Mouse (Mus musculus): ENCODE results near the gene Atp5j.

DNA sequence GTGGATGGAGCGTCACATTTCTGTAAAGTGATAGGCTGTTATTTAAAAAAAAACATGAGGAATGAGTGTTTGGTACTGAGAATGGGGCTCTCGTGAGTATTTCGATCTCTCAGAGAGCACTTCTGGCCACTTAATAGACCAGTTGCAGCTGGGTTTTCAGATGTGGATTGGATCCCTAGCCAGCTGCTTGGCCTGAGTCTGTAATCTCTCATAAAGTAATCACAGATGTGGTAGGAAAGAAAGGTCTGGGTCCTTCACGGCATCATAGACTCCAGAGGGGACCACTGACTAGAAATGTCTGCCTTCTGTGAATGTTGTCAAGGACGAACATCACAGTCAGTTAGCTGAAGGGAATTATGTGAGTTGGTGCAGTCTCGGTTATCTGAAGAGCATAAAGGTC lies 57.0 kb downstream of the Atp5j start:
- no peak for TF ChIP-seq CTCF (conservative IDR thresholded peaks at IDR 0.05; ENCODE audit: low read length)
- TF ChIP-seq POU5F1 (IDR thresholded peaks at IDR 0.05; ENCODE audit: borderline replicate concordance, low read length) = no peak
- no peak for TF ChIP-seq NANOG (IDR thresholded peaks at IDR 0.05; ENCODE audit: borderline replicate concordance, low read length)
